Mouse (Mus musculus) brain, embryonic 14.5 days (tissue): Measurements from ENCODE around the gene Lrcol1.

Source experiments
- CTCF ChIP-seq: fragments of 200-500 bp; IDR thresholded peaks from 2 replicates; pipeline ENCODE4 v1.5.1; 2012; ENCODE audit warnings: inconsistent platforms, mild to moderate bottlenecking, moderate library complexity, borderline replicate concordance; ENCODE audit not compliant: insufficient read depth, insufficient read length; ENCODE audit errors: extremely low read depth
- POLR2A ChIP-seq: fragments of 200-500 bp; IDR thresholded peaks from 2 replicates; pipeline ENCODE4 v1.6.1; 2012; ENCODE audit warnings: mild to moderate bottlenecking, inconsistent platforms, borderline replicate concordance; ENCODE audit not compliant: poor library complexity, insufficient read depth, insufficient read length, severe bottlenecking; ENCODE audit errors: extremely low read depth

- no peak for TF ChIP-seq CTCF
- no peak for TF ChIP-seq POLR2A
These were observed 56.6 kb downstream of the Lrcol1 start for GRCm38 (mm10) chr5:110401101-110401500.
